Mouse (Mus musculus) G1E-ER4 (cell line): ENCODE measurements around the gene Map7. TPM values are rescaled to one million over a fixed set of nuclear protein-coding genes. Genes with fewer than 3 reads are reported as not detected.

Experiments used
- GATA1 ChIP-seq: IDR thresholded peaks from one replicate; pipeline ENCODE4 v1.8.0; 2012; ENCODE audit warnings: low read length, inconsistent platforms
- polyA plus RNA-seq: library from polyadenylated mRNA; stranded (reverse); fragments of >175 nt; gene quantifications from 2 replicates; pipeline ENCODE4 v1.2.3, GENCODE M21; 2012

Map7 gene
- polyA plus RNA-seq, 1 experiment = 0.87 TPM

- TF ChIP-seq GATA1 = no peak
Observed at GRCm38 (mm10) chr10:20170605-20171088, 22.4 kb downstream of the Map7 start.

- TF ChIP-seq GATA1 = no peak
Observed at GRCm38 (mm10) chr10:20171209-20171608, 22.9 kb downstream of the Map7 start.

- TF ChIP-seq GATA1 = no peak
Observed at GRCm38 (mm10) chr10:20171756-20172155, 23.5 kb downstream of the Map7 start.

GRCm38 (mm10) chr10:20173733-20174132, 25.5 kb downstream of the Map7 start:
- no peak for TF ChIP-seq GATA1

- TF ChIP-seq GATA1 = no peak
Observed at GRCm38 (mm10) chr10:20176054-20176453, 27.8 kb downstream of the Map7 start.

- no peak for TF ChIP-seq GATA1
Observed at GRCm38 (mm10) chr10:20178807-20179605, 30.7 kb downstream of the Map7 start.

GRCm38 (mm10) chr10:20181198-20181597, 32.9 kb downstream of the Map7 start:
- TF ChIP-seq GATA1 = no peak

GRCm38 (mm10) chr10:20181680-20182399, 33.6 kb downstream of the Map7 start:
- no peak for TF ChIP-seq GATA1

GRCm38 (mm10) chr10:20184326-20184725, 36.1 kb downstream of the Map7 start:
- no peak for TF ChIP-seq GATA1

GRCm38 (mm10) chr10:20185264-20185663, 37.0 kb downstream of the Map7 start:
- TF ChIP-seq GATA1 = no peak

- no peak for TF ChIP-seq GATA1
Observed at GRCm38 (mm10) chr10:20185806-20186205, 37.5 kb downstream of the Map7 start.

GRCm38 (mm10) chr10:20186800-20187273, 38.6 kb downstream of the Map7 start:
- no peak for TF ChIP-seq GATA1

GRCm38 (mm10) chr10:20190139-20190747, 42.0 kb downstream of the Map7 start:
- TF ChIP-seq GATA1 = no peak

- TF ChIP-seq GATA1 = no peak
Observed at GRCm38 (mm10) chr10:20194847-20195540, 46.7 kb downstream of the Map7 start.

GRCm38 (mm10) chr10:20197039-20197438, 48.8 kb downstream of the Map7 start:
- TF ChIP-seq GATA1 = no peak
